Mouse (Mus musculus) lung, embryonic 16.5 days (tissue): ENCODE measurements at regions not wholly inside any gene's neighbourhood (a gene's known extent, or its start where the extent isn't known, plus 50 kb on each side); places are given as distances from the start of the nearest gene placed in this dataset.

Experiments used
- ATAC-seq: fragments of 200-750 bp; cut with Nextera tagmentation; 2 replicates; pipeline ENCODE4 v1.8.0; 2017; ENCODE audit warnings: low read depth, mild to moderate bottlenecking, moderate library complexity
- H3K27ac ChIP-seq: fragments of 300-500 bp; sonication (generic); 2 replicates; pipeline ENCODE4 v1.5.1; 2014; ENCODE audit warnings: mild to moderate bottlenecking, control low read depth, low read length
- H3K27me3 ChIP-seq: fragments of 300-500 bp; sonication (generic); 2 replicates; pipeline ENCODE4 v1.6.1; 2014; ENCODE audit warnings: low read depth, low read length, mixed read lengths; ENCODE audit not compliant: control insufficient read depth, insufficient read depth
- H3K36me3 ChIP-seq: fragments of 300-500 bp; sonication (generic); 2 replicates; pipeline ENCODE4 v1.6.1; 2014; ENCODE audit warnings: low read length; ENCODE audit not compliant: control insufficient read depth, insufficient read depth
- H3K4me1 ChIP-seq: fragments of 300-500 bp; sonication (generic); replicated peaks from 2 replicates; pipeline ENCODE4 v1.6.1; 2014; ENCODE audit warnings: low read length, mixed read lengths; ENCODE audit not compliant: control insufficient read depth, insufficient read depth
- H3K4me2 ChIP-seq: fragments of 300-500 bp; sonication (generic); 2 replicates; pipeline ENCODE4 v1.6.1; 2014; ENCODE audit warnings: low read depth, low read length, control low read depth
- H3K4me3 ChIP-seq: fragments of 300-500 bp; sonication (generic); 2 replicates; pipeline ENCODE4 v1.5.1; 2014; ENCODE audit warnings: mild to moderate bottlenecking, low read length, control low read depth
- H3K9ac ChIP-seq: fragments of 300-500 bp; sonication (generic); 2 replicates; pipeline ENCODE4 v1.6.1; 2014; ENCODE audit warnings: low read length, control low read depth
- H3K9me3 ChIP-seq: fragments of 300-500 bp; sonication (generic); 2 replicates; pipeline ENCODE4 v1.6.1; 2016; ENCODE audit warnings: low read length; ENCODE audit not compliant: control insufficient read depth
- WGBS: fragments of 180-500 bp; shearing (Covaris S2); extraction: QIAGEN DNeasy Blood & Tissue Kit; methylation state at CpG from one replicate; pipeline ENCODE4 v1.1.7; 2014; 5-methylcytosine and 5-hydroxymethylcytosine counted together

GRCm38 (mm10) chr8:89325248-89325645, 281.3 kb upstream of the Sall1 start:
- Histone ChIP-seq H3K4me1 (no peaks in the 10 kb centered on the region), H3K27me3 (no peaks in the 10 kb centered on the region), H3K9ac (no peak overlapping the region), H3K4me3 (no peak overlapping the region), H3K4me2 (no peak overlapping the region), H3K27ac (no peak overlapping the region), H3K36me3 (no peaks in the 10 kb centered on the region), H3K9me3 (no peaks in the 10 kb centered on the region)
- ATAC-seq, result no peak
- 79% methylated on average over 5 of the region's 5 CpGs for WGBS

- H3K4me1 ChIP-seq, result no peaks in the 10 kb centered on the region
- H3K4me2 ChIP-seq, result no peak overlapping the region
- H3K27me3 ChIP-seq, result no peaks in the 10 kb centered on the region
- ATAC-seq, result no peak
- H3K27ac ChIP-seq, result no peak overlapping the region
- H3K9ac ChIP-seq, result no peak overlapping the region
- WGBS, result 73% methylated on average over 12 of the region's 12 CpGs
- no peaks in the 10 kb centered on the region for H3K36me3 ChIP-seq
- no peaks in the 10 kb centered on the region for H3K9me3 ChIP-seq
- no peak overlapping the region for H3K4me3 ChIP-seq
These were observed 280.7 kb upstream of the Sall1 start for GRCm38 (mm10) chr8:89324462-89325247.

- Histone ChIP-seq H3K4me3 (0 out of 2 replicates have a peak overlapping the region, but pooled peaks have one; percentile 14), H3K27ac (no peak overlapping the region), H3K36me3 (no peaks in the 10 kb centered on the region), H3K4me1 (0 out of 2 replicates have a peak, but pooled peaks cover 4% of the 10 kb centered on the region), H3K9ac (no peak overlapping the region), H3K4me2 (peak overlapping the region; percentile 47), H3K27me3 (no peaks in the 10 kb centered on the region), H3K9me3 (no peaks in the 10 kb centered on the region)
- ATAC-seq, result no peak
- WGBS, result 13% methylated on average over 18 of the region's 18 CpGs
These were observed 273.7 kb upstream of the Sall1 start for GRCm38 (mm10) chr8:89317514-89318289.

- no peak overlapping the region for H3K4me3 ChIP-seq
- H3K27ac ChIP-seq, result no peak overlapping the region
- 61% methylated on average over 12 of the region's 12 CpGs for WGBS
- no peaks in the 10 kb centered on the region for H3K27me3 ChIP-seq
- no peak for ATAC-seq
- H3K36me3 ChIP-seq, result no peaks in the 10 kb centered on the region
- H3K9ac ChIP-seq, result no peak overlapping the region
- 0 out of 2 replicates have a peak, but pooled peaks cover 4% of the 10 kb centered on the region for H3K4me1 ChIP-seq
- H3K9me3 ChIP-seq, result no peaks in the 10 kb centered on the region
- no peak overlapping the region for H3K4me2 ChIP-seq
These were observed 272.7 kb upstream of the Sall1 start for GRCm38 (mm10) chr8:89316566-89317175.

- Histone ChIP-seq H3K9me3 (no peaks in the 10 kb centered on the region), H3K4me1 (0 out of 2 replicates have a peak, but pooled peaks cover 4% of the 10 kb centered on the region), H3K27me3 (no peaks in the 10 kb centered on the region), H3K4me2 (no peak overlapping the region), H3K9ac (no peak overlapping the region), H3K27ac (no peak overlapping the region), H3K4me3 (no peak overlapping the region), H3K36me3 (no peaks in the 10 kb centered on the region)
- WGBS, result 81% methylated on average over 3 of the region's 3 CpGs
- ATAC-seq, result no peak
These were observed 270.9 kb upstream of the Sall1 start for GRCm38 (mm10) chr8:89314907-89315306.

GRCm38 (mm10) chr8:89310696-89311214, 266.8 kb upstream of the Sall1 start:
- WGBS, result 42% methylated on average over 5 of the region's 5 CpGs
- no peak overlapping the region for H3K4me2 ChIP-seq
- H3K4me1 ChIP-seq, result no peaks in the 10 kb centered on the region
- H3K9ac ChIP-seq, result no peak overlapping the region
- H3K9me3 ChIP-seq, result no peaks in the 10 kb centered on the region
- H3K36me3 ChIP-seq, result no peaks in the 10 kb centered on the region
- no peaks in the 10 kb centered on the region for H3K27me3 ChIP-seq
- H3K4me3 ChIP-seq, result no peak overlapping the region
- H3K27ac ChIP-seq, result no peak overlapping the region
- ATAC-seq, result no peak

- H3K36me3 ChIP-seq, result no peaks in the 10 kb centered on the region
- no peak overlapping the region for H3K9ac ChIP-seq
- H3K27ac ChIP-seq, result no peak overlapping the region
- no peak overlapping the region for H3K4me3 ChIP-seq
- no peak overlapping the region for H3K4me2 ChIP-seq
- WGBS, result 20% methylated on average over 4 of the region's 4 CpGs
- no peak for ATAC-seq
- no peaks in the 10 kb centered on the region for H3K9me3 ChIP-seq
- H3K27me3 ChIP-seq, result no peaks in the 10 kb centered on the region
- no peaks in the 10 kb centered on the region for H3K4me1 ChIP-seq
These were observed 265.6 kb upstream of the Sall1 start for GRCm38 (mm10) chr8:89309591-89309990.

- WGBS, result 38% methylated on average over 5 of the region's 5 CpGs
- Histone ChIP-seq H3K4me3 (no peak overlapping the region), H3K4me2 (no peak overlapping the region), H3K36me3 (no peaks in the 10 kb centered on the region), H3K9ac (no peak overlapping the region), H3K27ac (no peak overlapping the region), H3K27me3 (no peaks in the 10 kb centered on the region), H3K9me3 (no peaks in the 10 kb centered on the region), H3K4me1 (no peaks in the 10 kb centered on the region)
- ATAC-seq, result no peak
These were observed 265.0 kb upstream of the Sall1 start for GRCm38 (mm10) chr8:89308950-89309349.

GRCm38 (mm10) chr8:89308532-89308931, 264.6 kb upstream of the Sall1 start:
- Histone ChIP-seq H3K4me3 (no peak overlapping the region), H3K27ac (no peak overlapping the region), H3K4me2 (no peak overlapping the region), H3K36me3 (no peaks in the 10 kb centered on the region), H3K4me1 (no peaks in the 10 kb centered on the region), H3K27me3 (no peaks in the 10 kb centered on the region), H3K9me3 (no peaks in the 10 kb centered on the region), H3K9ac (no peak overlapping the region)
- 54% methylated on average over 8 of the region's 8 CpGs for WGBS
- ATAC-seq, result no peak
